Mouse (Mus musculus) lung, postnatal 0 days (tissue): ENCODE measurements at regions not wholly inside any gene's neighbourhood (a gene's known extent, or its start where the extent isn't known, plus 50 kb on each side); places are given as distances from the start of the nearest gene placed in this dataset. TPM values are rescaled to one million over a fixed set of nuclear protein-coding genes. Genes with fewer than 3 reads are reported as not detected.

Experiments
- ATAC-seq: fragments of 200-750 bp; cut with Nextera tagmentation; 2 replicates; pipeline ENCODE4 v1.8.0; 2017; ENCODE audit warnings: moderate library complexity
- DNase-seq: peaks from one replicate; pipeline ENCODE4 v3.0.0-alpha.2; 2016; ENCODE audit warnings: low spot score
- H3K27ac ChIP-seq: fragments of 300-500 bp; sonication (generic); 2 replicates; pipeline ENCODE4 v1.5.1; 2014; ENCODE audit warnings: antibody characterized with exemption, mild to moderate bottlenecking, low read length, mixed read lengths
- H3K27me3 ChIP-seq: fragments of 300-500 bp; sonication (generic); replicated peaks from 2 replicates; pipeline ENCODE4 v1.6.1; 2014; ENCODE audit warnings: low read length, mixed read lengths; ENCODE audit not compliant: insufficient read depth
- H3K36me3 ChIP-seq: fragments of 300-500 bp; sonication (generic); 2 replicates; pipeline ENCODE4 v1.6.1; 2014; ENCODE audit warnings: low read length, mixed read lengths; ENCODE audit not compliant: insufficient read depth
- H3K4me1 ChIP-seq: fragments of 300-500 bp; sonication (generic); 2 replicates; pipeline ENCODE4 v1.6.1; 2014; ENCODE audit warnings: antibody characterized with exemption, low read depth, low read length, mixed read lengths; ENCODE audit not compliant: insufficient read depth
- H3K4me2 ChIP-seq: fragments of 300-500 bp; sonication (generic); replicated peaks from 2 replicates; pipeline ENCODE4 v1.6.1; 2014; ENCODE audit warnings: low read depth, mild to moderate bottlenecking, low read length, moderate library complexity, mixed read lengths
- H3K4me3 ChIP-seq: fragments of 300-500 bp; sonication (generic); 2 replicates; pipeline ENCODE4 v1.5.1; 2014; ENCODE audit warnings: low read depth, low read length
- H3K9ac ChIP-seq: fragments of 300-500 bp; sonication (generic); replicated peaks from 2 replicates; pipeline ENCODE4 v1.6.1; 2014; ENCODE audit warnings: low read depth, mild to moderate bottlenecking
- H3K9me3 ChIP-seq: fragments of 300-500 bp; sonication (generic); 2 replicates; pipeline ENCODE4 v1.6.1; 2016; ENCODE audit warnings: low read length, mixed read lengths
- CTCF ChIP-seq: IDR thresholded peaks from 2 replicates; pipeline ENCODE4 v1.5.1; 2016; ENCODE audit warnings: antibody characterized with exemption, mild to moderate bottlenecking
- EP300 ChIP-seq: IDR thresholded peaks from 2 replicates; pipeline ENCODE4 v1.6.1; 2016; ENCODE audit warnings: antibody characterized with exemption, mild to moderate bottlenecking, control low read depth
- WGBS: fragments of 180-500 bp; shearing (Covaris S2); extraction: QIAGEN DNeasy Blood & Tissue Kit; methylation state at CpG from one replicate; pipeline ENCODE4 v1.1.7; 2014; 5-methylcytosine and 5-hydroxymethylcytosine counted together
- microRNA-seq: library from miRNA; unstranded; fragments of <30 nt; microRNA quantifications from one replicate; pipeline ENCODE4, GENCODE M21; 2016

DNA sequence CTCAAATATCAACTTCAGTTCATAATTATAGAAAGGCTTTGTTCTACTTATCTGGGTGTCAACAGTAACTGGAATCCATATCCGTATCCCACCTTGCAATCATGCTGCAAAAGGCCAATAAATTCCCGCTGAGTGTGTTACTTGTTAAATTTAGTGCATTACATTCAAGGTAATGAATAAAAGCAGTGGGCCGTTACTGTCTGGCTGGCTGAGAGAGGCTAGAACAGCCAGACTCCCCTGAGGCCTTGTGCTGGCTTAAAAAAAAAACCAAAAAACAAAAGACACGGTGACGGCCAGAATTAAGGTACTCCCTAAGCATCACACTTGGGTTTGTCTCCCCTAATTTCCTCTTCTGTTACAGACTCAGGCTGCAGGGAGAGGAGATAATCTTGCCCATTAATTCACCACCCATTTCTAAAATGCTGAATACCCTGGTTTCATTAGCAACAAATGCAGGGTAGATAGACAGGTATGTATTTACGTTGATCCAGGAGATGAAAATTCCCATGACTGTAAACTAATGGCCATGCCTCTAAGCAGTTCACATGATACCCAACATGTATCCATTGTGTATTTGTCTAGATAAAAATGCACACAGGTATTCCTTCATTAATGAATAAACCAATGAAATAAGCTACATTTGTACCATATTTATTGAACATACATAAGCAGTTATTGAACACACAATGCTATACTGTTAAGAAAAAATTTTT, 74.1 kb upstream of the Gm11146 start:
- H3K4me3 ChIP-seq, result no peak overlapping the region
- WGBS, result 88% methylated on average over 6 of the region's 6 CpGs
- ATAC-seq (no peak), DNase-seq (no peak)
- H3K27ac ChIP-seq, result no peak overlapping the region
- no peak overlapping the region for H3K9ac ChIP-seq
- no peaks in the 10 kb centered on the region for H3K36me3 ChIP-seq
- H3K27me3 ChIP-seq, result no peaks in the 10 kb centered on the region
- no peaks in the 10 kb centered on the region for H3K9me3 ChIP-seq
- H3K4me1 ChIP-seq, result no peaks in the 10 kb centered on the region
- TF ChIP-seq EP300 (no peak), CTCF (no peak)
- no peak overlapping the region for H3K4me2 ChIP-seq

DNA sequence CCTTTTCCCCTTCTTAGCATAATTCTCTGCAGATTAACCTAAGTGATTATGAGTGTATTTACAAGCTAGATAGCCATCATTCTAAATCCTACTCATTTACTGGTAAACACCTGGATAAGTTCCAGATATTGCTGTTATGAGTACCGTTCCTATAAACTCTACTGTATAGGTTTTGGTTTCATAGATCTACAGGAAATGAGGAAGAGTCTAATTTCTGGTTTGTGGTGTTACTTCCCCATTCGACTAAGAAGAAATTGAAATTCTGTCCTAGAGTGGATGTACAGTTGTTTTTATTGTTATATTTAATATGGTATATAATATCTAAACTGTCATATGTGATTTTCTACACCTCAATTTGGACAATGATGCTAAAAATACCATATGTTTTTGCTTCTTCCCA, 69.4 kb upstream of the Gm11146 start:
- H3K36me3 ChIP-seq, result no peaks in the 10 kb centered on the region
- no peak for ATAC-seq
- no peak overlapping the region for H3K9ac ChIP-seq
- no peaks in the 10 kb centered on the region for H3K9me3 ChIP-seq
- TF ChIP-seq EP300 (no peak), CTCF (no peak)
- no peak for DNase-seq
- no peak overlapping the region for H3K27ac ChIP-seq
- H3K27me3 ChIP-seq, result no peaks in the 10 kb centered on the region
- H3K4me2 ChIP-seq, result no peak overlapping the region
- no peak overlapping the region for H3K4me3 ChIP-seq
- no peaks in the 10 kb centered on the region for H3K4me1 ChIP-seq
- WGBS, result 84% methylated on average over 2 of the region's 2 CpGs

DNA sequence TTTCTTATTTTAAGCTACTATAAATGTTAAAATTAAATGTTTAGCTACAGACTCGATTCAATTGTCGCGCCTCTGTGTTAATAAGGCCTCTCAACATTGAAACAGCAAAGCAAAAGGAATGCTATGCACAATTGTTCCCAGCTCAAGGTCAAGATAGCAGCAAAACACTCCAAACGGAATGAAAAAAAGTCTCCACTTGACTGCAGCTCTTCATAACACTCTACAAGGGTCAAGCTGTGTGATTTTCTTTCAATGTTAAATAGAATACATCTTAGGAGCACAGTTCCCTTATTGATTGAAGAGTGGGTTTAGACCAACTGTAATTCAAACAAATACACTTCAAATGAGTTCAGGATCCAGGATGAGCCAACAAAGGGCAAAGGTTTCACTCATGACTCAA, 63.9 kb upstream of the Gm11146 start:
- Histone ChIP-seq H3K9me3 (no peaks in the 10 kb centered on the region), H3K4me1 (no peaks in the 10 kb centered on the region), H3K27me3 (no peaks in the 10 kb centered on the region), H3K4me3 (no peak overlapping the region), H3K27ac (no peak overlapping the region), H3K36me3 (no peaks in the 10 kb centered on the region), H3K4me2 (no peak overlapping the region), H3K9ac (no peak overlapping the region)
- WGBS, result 53% methylated on average over 4 of the region's 4 CpGs
- DNase-seq (peak; percentile 72), ATAC-seq (peak; percentile 83)
- TF ChIP-seq CTCF (no peak), EP300 (peak; percentile 70)

DNA sequence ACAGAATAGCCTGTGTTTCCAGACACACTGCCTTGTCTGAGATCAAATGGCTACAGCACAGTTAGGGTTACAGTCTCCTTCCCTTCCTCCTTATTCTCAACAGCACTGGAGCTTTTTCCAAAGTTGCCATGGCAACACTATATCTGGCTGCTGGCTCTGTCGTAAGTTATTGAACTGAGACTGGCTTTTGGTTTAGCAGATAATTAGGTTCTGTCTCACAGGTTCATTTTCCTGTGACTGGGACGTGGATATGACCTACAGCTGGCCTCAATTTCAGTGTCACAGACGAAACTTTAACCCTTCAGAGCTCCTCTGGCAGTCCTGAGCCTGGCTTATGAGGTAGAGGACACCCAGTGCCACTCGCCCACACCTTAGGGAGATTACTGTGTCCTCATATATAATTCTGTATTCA, 60.2 kb upstream of the Gm11146 start:
- Histone ChIP-seq H3K9me3 (no peaks in the 10 kb centered on the region), H3K27me3 (no peaks in the 10 kb centered on the region), H3K36me3 (no peaks in the 10 kb centered on the region), H3K4me3 (no peak overlapping the region), H3K4me1 (no peaks in the 10 kb centered on the region), H3K27ac (no peak overlapping the region), H3K4me2 (no peak overlapping the region), H3K9ac (no peak overlapping the region)
- ATAC-seq (no peak), DNase-seq (peak; percentile 19)
- no peak for TF ChIP-seq EP300
- TF ChIP-seq CTCF, result no peak
- 32% methylated on average over 4 of the region's 4 CpGs for WGBS

DNA sequence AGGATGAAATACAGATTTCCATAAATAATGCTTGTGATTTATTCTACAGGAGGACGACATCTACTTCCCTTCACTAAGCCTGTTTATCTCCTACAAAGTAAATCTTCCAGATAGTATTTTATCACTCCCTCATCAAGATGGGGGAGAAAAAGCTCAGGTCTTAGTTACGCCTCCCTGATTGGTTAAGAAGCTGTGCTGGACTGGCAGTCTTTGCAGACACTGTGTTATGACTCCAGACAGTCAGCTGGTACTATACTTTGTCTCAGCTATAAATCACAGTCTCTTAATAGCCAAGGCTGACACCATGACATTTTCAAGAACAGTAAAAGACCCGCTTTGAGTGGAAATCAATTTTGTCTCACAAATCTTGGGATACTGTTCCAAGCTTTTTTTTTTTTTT, 51.4 kb upstream of the Gm11146 start:
- DNase-seq, result no peak
- H3K36me3 ChIP-seq, result no peaks in the 10 kb centered on the region

More for the DNA sequence above, 51.4 kb upstream of the Gm11146 start:
- Histone ChIP-seq H3K9ac (no peak overlapping the region), H3K9me3 (no peaks in the 10 kb centered on the region), H3K27me3 (no peaks in the 10 kb centered on the region), H3K4me1 (no peaks in the 10 kb centered on the region), H3K27ac (no peak overlapping the region), H3K4me3 (no peak overlapping the region), H3K4me2 (no peak overlapping the region)
- no peak for ATAC-seq
- 70% methylated on average over 3 of the region's 3 CpGs for WGBS
- no peak for TF ChIP-seq EP300
- no peak for TF ChIP-seq CTCF

Small RNA genes in the stretch of these regions (microRNA-seq; reads per million reads assigned to microRNA genes)
- gene Gm25025, result not detected
